Mouse (Mus musculus) liver, adult 2 months (tissue): ENCODE data around the gene Prkcz.

ENCODE experiments used
- CTCF ChIP-seq: fragments of 200-500 bp; IDR thresholded peaks from 2 replicates; pipeline ENCODE4 v1.5.1; 2011; ENCODE audit warnings: low read depth, low read length, control low read depth
- POLR2A ChIP-seq: fragments of 200-500 bp; IDR thresholded peaks from 2 replicates; pipeline ENCODE4 v1.6.1; 2011; ENCODE audit warnings: low read length, control low read depth; ENCODE audit not compliant: insufficient read depth; ENCODE audit errors: extremely low read depth

DNA sequence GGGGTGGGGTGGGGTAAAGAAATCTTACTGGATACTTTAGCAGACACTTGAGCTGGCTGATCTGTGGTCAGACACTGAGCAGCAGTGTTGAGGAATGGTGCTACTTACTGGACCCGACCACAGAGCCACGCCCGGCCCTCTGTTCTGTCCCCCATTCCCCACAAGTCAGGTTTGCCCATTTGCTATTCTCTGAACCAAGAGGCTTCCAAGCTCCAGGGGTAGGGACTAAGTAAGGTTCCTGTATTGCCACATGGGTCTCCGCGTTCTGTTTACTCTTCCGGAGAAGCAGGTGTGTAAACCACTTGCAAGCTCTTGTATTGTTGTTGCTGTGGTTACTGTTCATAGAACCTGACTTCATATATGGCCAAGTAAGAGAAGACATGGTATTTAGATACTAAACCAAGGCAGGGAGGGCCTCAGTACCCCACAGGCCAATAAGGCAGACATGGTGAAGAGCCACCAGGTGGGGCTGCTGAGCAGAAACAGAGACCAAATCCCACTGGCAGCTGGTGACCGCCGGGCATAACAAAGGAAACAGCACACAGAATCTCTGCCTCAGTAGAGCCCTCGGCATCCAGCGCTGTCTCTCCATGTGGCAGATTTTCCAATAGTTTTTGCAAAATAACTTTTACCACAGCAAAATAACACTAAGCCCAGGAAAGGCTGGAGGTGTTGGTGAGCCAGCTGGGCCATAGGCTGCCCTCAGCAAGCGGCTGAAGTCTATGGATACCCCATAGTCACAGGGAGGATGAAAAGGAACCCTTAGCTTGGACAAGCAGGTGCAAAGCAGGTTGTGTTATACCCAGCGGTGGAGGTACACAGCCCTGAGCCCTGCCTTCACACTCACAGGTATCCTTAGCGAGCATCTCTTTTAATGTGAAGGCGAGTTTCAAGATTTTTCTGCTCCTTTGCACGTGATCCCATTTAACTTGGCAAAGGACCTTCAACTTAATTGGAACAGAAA lies 40.6 kb downstream of the Prkcz start:
- TF ChIP-seq CTCF, result peak; percentile 87
- no peak for TF ChIP-seq POLR2A
